Mouse (Mus musculus) naive thymus-derived CD4-positive, alpha-beta T cell, adult 2 months (primary cell): ENCODE results near the gene Dph7.
A peak's percentile ranks its signal among the peaks of the same experiment; 100 is the strongest.

Experiments used
- DNase-seq: peaks from one replicate; pipeline ENCODE4 v3.0.0-alpha.2; 2011; ENCODE audit warnings: low read depth

Dph7 gene

GRCm38 (mm10) chr2:24962304-24963000 is at the start of gene Dph7:
Dph7 (plus strand) TSS chr2:24962400.
- DNase-seq, result peak; percentile 90

DNA sequence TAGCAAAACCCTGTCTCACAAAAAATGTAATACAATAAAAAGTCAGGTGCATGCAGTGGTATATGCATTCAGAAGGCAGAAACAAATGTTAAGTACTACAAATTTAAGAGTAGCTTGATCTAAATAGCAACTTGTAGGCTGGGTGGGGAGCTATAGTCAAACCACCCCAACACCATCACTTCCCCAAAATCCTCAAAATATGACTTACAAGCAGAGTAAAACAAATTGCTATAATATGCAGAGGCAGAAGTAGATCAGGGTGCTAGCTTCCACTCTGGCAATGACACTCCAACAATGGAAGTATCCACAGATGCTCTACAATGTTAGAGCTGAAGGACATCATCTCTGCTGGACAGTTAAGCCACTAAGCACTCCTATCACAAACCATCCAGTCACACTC is 49.6 kb upstream of the Dph7 start:
- DNase-seq, result no peak

DNA sequence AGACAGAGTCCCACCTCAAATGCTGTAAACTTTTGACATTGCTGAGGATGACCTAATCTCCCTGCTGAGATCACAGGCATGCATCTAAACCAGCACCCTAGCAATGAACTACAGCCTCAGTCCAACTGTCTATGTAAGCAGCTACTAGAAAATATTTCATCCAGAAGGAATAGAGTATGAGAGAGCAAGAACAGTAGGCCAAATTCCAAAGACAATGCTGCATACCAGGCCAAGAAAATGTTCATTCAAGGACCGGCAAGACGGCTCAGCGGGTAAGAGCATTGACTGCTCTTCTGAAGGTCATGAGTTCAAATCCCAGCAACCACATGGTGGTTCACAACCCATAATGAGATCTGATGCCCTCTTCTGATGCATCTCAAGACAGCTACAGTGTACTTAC is 47.4 kb upstream of the Dph7 start:
- DNase-seq, result no peak

GRCm38 (mm10) chr2:24918930-24919838 is 43.0 kb upstream of the Dph7 start, which contains the start of gene Ehmt1:
Ehmt1 (minus strand) TSS chr2:24919614.
- DNase-seq, result peak; percentile 96

- no peak for DNase-seq
Observed at GRCm38 (mm10) chr2:24919839-24920175, 42.4 kb upstream of the Dph7 start.

DNA sequence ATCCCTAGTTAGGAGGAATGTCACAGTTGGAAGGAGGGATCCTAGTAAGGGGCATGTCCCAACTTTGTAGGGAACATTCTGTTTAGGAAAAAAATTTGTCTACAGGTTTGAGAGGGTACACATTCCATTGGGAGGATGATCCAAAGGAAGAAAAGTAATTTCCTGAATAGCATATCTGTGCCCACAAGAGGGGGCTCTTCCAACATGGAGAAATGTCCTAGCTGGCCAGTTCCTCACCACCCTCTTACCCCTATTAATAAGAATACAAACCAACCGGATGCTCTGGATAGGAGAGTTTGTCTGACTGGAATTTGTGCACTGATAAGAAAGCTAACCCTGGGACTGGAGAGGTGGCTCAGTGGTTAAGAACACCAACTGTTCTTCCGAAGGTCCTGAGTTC is 38.6 kb upstream of the Dph7 start:
- DNase-seq, result peak; percentile 20

- no peak for DNase-seq
Observed at GRCm38 (mm10) chr2:24925284-24925683, 36.9 kb upstream of the Dph7 start.

DNA sequence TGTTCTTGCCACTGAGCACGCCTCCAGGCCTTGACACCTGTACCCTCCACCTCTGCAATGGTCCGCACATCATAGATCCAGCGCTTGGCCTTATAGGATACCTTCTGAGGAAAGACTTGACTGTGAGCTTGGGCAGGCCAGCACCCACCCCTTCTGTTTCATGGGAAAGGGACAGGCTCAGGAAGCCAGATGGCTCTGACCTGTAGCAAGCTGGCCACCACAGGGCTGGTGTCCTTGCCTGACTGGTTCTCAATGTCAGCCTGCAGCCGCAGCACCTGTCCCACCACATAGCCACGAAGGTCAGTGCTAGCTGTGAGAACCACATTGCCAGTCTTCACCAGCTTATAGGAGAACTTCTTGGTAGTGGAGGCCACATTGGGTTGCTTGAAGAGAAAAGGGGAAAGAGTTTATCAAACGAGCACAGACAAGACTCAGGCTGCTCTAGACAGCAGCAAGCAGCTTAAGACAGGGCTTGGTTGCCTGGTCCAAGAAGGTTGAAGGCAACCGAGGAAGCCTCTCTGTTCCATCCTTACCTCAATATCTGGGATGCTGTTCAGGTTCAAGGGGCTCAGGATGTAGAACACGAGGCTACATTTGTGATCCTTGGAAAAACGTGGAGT is 35.7 kb upstream of the Dph7 start:
- DNase-seq, result no peak

DNA sequence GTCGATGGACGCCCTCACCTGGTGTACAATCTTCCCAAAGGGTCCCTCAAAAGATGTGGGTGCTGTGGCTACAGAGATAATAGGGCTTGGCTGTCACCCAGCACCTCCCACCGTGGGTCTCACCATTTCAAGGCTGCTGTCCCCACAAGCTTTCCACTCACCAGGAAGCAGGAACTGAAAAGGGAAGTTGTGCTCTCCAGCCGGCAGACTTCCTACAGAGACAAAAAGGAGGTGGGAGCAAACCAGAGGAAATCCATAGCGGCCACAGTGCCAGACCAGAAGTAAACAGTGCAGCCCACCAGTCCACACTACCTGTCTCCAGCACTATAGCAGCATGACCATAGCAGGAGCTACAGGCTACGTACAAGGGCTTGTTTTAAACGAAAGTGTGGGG is 35.2 kb upstream of the Dph7 start:
- DNase-seq, result no peak

GRCm38 (mm10) chr2:24927810-24928479 is 34.3 kb upstream of the Dph7 start:
- DNase-seq, result no peak

DNA sequence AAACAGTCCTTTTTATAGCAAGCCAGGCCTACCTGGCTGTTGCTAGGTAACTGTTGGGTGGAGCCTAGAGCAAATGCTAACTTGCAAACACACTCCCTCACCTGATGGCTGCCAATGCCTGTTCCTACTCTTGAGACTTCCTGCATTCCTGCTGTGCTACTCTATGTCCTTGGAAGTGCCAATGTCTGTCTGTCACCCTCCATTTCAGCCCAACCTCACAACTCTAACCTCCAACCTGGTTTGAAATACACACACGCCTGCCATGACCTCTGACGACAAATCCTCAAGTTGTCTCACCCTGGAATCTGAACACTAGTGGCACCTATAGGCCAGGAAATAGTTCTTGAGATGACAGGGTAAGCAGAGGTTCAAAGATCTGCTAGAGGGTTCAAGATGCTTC is 33.1 kb upstream of the Dph7 start:
- no peak for DNase-seq

DNA sequence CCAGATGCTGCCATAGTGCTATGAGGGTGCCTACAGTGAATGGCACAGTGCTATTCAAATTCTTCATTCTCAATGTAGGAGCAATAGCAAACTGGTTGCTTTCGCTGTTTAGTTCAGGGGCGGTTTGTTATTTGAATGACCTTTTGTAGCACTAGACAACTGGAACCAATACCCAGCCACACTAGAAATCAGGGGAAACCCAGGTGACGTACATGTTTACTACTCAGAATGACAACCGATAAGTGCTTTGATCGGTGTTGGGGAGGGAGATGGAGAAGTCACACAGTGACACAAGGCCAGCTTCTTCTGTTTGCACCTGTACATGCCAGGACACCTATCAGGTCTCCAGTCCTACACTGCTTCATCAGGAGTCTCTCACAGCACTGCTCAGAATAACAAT is 32.6 kb upstream of the Dph7 start:
- no peak for DNase-seq

DNA sequence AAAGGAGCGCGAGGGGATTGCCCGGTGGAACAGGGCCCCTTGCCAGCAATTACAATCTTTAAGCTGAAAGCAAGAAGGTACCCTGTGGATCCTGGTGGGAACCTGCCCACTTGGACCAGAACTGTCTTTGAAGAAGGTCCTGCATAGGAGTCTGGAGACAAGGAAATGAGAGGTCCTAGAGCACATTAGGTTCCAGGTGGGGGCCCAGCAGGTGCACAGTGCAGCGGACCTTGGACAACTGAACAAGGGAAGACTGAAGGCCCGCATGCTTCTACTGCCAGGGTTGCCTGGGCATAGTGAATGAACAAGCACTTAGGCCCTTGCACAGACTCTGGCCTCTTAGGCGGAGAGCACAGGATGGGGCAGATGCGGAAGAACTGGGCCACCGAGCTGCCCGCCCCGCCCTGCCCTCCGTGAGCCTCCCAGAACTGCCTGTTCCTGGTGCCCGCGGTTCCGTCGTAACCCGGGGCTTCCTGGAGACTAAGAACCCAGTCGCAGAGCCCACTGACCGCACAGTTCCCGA is 27.7 kb upstream of the Dph7 start:
- DNase-seq, result no peak

- peak; percentile 99 for DNase-seq
Observed at GRCm38 (mm10) chr2:24935057-24935796, 27.0 kb upstream of the Dph7 start, which contains the start of gene Arrdc1. Arrdc1 (minus strand) TSS chr2:24935252.

GRCm38 (mm10) chr2:24942092-24942491 is 20.1 kb upstream of the Dph7 start:
- DNase-seq, result no peak

DNA sequence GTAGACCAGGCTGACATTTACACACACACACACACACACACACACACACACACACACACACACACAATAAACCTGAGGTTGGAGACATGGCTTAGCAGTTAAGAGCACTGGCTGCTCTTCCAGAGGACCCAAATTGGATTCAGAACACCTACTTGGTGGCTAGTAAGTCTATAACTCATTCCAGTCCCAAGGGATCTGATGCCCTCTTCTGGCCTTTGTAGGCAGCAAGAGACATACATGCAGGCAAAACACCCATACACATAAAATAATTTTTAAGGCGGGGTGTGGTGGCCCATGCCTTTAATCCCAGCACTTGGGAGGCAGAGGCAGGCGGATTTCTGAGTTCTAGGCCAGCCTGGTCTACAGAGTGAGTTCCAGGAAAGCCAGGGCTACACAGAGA is 17.9 kb upstream of the Dph7 start:
- peak; percentile 69 for DNase-seq

GRCm38 (mm10) chr2:24949421-24950188 is 12.6 kb upstream of the Dph7 start, which contains the start of gene Zmynd19:
Zmynd19 (plus strand) TSS chr2:24949792.
- peak; percentile 98 for DNase-seq

GRCm38 (mm10) chr2:24950189-24950535 is 12.0 kb upstream of the Dph7 start:
- DNase-seq, result peak; percentile 50

- DNase-seq, result no peak
Observed at GRCm38 (mm10) chr2:24952537-24953055, 9.6 kb upstream of the Dph7 start.

DNA sequence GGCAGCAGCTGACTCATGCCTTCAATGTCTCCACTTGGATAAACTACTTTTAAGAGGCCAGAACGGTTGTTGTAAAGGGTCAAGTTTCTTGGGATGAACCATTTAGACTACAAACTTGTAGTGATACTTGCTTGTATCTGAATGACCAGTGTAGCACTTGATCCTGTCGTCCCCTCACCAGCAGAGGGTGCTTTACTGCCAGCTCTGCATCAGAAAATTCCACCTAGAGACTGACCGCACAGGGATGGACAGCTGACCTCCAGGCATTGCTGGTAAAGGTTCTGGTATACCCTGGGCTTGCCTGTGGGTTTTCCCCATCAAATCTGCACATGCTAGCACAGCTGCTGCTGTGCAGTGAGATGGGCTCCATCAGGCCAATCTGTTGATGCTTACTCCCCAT is 1.3 kb upstream of the Dph7 start:
- no peak for DNase-seq
